Mouse (Mus musculus): ENCODE measurements around the gene Atp4b.

- TF ChIP-seq GATA1 (IDR thresholded peaks at IDR 0.05; ENCODE audit: borderline replicate concordance, low read length) (no peak), FLI1 (IDR thresholded peaks at IDR 0.05; ENCODE audit: low read length) (no peak)
Measured at GRCm38 (mm10) chr8:13412891-13413558, 16.4 kb upstream of the Atp4b start.
